Mouse (Mus musculus) intestine, embryonic 16.5 days (tissue): ENCODE measurements at regions not wholly inside any gene's neighbourhood (a gene's known extent, or its start where the extent isn't known, plus 50 kb on each side); places are given as distances from the start of the nearest gene placed in this dataset.

Source experiments
- ATAC-seq: fragments of 200-750 bp; cut with Nextera tagmentation; 2 replicates; pipeline ENCODE4 v1.8.0; 2017; ENCODE audit warnings: moderate TSS enrichment, moderate library complexity
- H3K27ac ChIP-seq: fragments of 300-500 bp; sonication (generic); 2 replicates; pipeline ENCODE4 v1.5.1; 2014; ENCODE audit warnings: mild to moderate bottlenecking, low read length
- H3K27me3 ChIP-seq: fragments of 300-500 bp; sonication (generic); replicated peaks from 2 replicates; pipeline ENCODE4 v1.6.1; 2014; ENCODE audit warnings: low read length, control low read depth, mixed read lengths; ENCODE audit not compliant: control insufficient read depth, insufficient read depth
- H3K36me3 ChIP-seq: fragments of 300-500 bp; sonication (generic); 2 replicates; pipeline ENCODE4 v1.6.1; 2014; ENCODE audit warnings: low read length, control low read depth; ENCODE audit not compliant: control insufficient read depth, insufficient read depth
- H3K4me1 ChIP-seq: fragments of 300-500 bp; sonication (generic); 2 replicates; pipeline ENCODE4 v1.6.1; 2014; ENCODE audit warnings: low read length, control low read depth, mixed read lengths; ENCODE audit not compliant: control insufficient read depth, insufficient read depth
- H3K4me2 ChIP-seq: fragments of 300-500 bp; sonication (generic); 2 replicates; pipeline ENCODE4 v1.6.1; 2014; ENCODE audit warnings: low read depth, low read length, control low read depth
- H3K4me3 ChIP-seq: fragments of 300-500 bp; sonication (generic); 2 replicates; pipeline ENCODE4 v1.5.1; 2014; ENCODE audit warnings: mild to moderate bottlenecking, low read length
- H3K9ac ChIP-seq: fragments of 300-500 bp; sonication (generic); 2 replicates; pipeline ENCODE4 v1.6.1; 2014; ENCODE audit warnings: low read depth, low read length
- H3K9me3 ChIP-seq: fragments of 300-500 bp; sonication (generic); 2 replicates; pipeline ENCODE4 v1.6.1; 2016; ENCODE audit warnings: low read length, control low read depth; ENCODE audit not compliant: control insufficient read depth
- WGBS: fragments of 180-500 bp; shearing (Covaris S2); extraction: QIAGEN DNeasy Blood & Tissue Kit; methylation state at CpG from one replicate; pipeline ENCODE4 v1.1.7; 2014; 5-methylcytosine and 5-hydroxymethylcytosine counted together

DNA sequence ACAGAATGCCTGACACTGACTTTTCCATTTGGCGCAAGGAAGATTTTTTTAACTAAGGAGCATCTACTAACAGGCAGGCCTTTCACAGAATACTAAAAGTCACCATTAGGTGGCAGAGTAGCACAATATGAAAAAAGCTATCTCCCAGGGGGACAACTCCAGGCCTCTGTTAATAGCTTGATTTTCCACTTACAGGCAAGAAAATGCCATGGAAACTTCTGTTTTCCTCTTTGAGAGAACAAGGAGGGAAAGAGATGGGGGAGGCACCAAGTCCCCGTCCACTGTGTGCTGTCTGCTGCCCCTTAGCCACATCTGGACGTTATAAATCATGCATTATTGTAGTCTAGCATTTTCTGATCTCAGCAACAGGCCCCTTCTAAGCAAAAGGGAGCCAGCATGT lies 320.3 kb downstream of the Icos start:
- ATAC-seq: peak; percentile 55
- H3K27me3 ChIP-seq: no peaks in the 10 kb centered on the region
- H3K9me3 ChIP-seq: no peaks in the 10 kb centered on the region
- H3K27ac ChIP-seq: peak overlapping the region; percentile 38
- H3K4me2 ChIP-seq: no peak overlapping the region
- WGBS: 20% methylated on average over 3 of the region's 3 CpGs
- H3K4me3 ChIP-seq: no peak overlapping the region
- no peaks in the 10 kb centered on the region for H3K36me3 ChIP-seq
- H3K4me1 ChIP-seq: peaks cover 4% of the 10 kb centered on the region
- H3K9ac ChIP-seq: no peak overlapping the region

DNA sequence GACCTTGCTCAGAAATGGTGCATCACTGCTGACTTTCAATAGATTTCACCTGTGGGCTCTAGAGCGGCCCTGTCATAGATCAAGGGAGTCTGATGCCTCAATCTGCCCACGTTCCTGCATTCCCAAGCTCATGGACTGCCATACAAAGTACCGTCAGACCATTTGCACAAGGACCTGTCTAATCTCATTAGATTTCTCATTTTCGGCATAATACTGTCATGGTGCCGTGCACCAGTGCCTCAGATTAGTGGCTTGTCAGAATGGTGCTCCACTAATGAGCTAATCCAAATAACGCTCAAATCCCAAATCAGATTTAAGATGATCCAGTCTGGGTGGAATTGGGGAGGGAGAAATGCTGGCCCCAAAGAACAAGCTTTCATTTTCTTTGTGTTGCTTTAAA lies 321.1 kb downstream of the Icos start:
- Histone ChIP-seq H3K4me1 (peaks cover 4% of the 10 kb centered on the region), H3K36me3 (no peaks in the 10 kb centered on the region), H3K4me2 (no peak overlapping the region), H3K27ac (no peak overlapping the region), H3K9ac (no peak overlapping the region), H3K4me3 (no peak overlapping the region), H3K9me3 (no peaks in the 10 kb centered on the region), H3K27me3 (no peaks in the 10 kb centered on the region)
- no peak for ATAC-seq
- 76% methylated on average over 6 of the region's 6 CpGs for WGBS

DNA sequence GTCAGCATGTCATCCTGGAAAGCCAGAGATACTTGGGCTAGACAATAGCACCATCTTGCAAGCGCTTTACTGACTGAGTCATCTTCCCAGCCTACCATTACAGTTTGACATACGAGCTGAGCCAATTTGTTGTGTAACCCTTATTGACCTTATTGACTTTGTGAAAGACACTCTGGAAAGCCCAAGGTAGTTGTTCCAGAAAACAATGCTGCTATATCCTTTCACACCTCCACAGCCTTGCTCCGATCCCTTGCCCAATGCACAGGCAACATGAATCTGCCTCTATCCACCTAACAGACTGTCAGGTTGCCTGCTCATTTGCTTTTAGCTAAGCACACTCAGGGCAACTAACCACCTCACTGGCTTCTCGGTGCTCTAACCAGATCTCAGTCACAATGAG lies 322.8 kb downstream of the Icos start:
- no peaks in the 10 kb centered on the region for H3K27me3 ChIP-seq
- peaks cover 4% of the 10 kb centered on the region for H3K4me1 ChIP-seq
- ATAC-seq: no peak
- no peaks in the 10 kb centered on the region for H3K9me3 ChIP-seq
- no peaks in the 10 kb centered on the region for H3K36me3 ChIP-seq
- H3K4me2 ChIP-seq: no peak overlapping the region
- H3K27ac ChIP-seq: no peak overlapping the region
- H3K9ac ChIP-seq: no peak overlapping the region
- H3K4me3 ChIP-seq: no peak overlapping the region
- 71% methylated on average over 4 of the region's 4 CpGs for WGBS

DNA sequence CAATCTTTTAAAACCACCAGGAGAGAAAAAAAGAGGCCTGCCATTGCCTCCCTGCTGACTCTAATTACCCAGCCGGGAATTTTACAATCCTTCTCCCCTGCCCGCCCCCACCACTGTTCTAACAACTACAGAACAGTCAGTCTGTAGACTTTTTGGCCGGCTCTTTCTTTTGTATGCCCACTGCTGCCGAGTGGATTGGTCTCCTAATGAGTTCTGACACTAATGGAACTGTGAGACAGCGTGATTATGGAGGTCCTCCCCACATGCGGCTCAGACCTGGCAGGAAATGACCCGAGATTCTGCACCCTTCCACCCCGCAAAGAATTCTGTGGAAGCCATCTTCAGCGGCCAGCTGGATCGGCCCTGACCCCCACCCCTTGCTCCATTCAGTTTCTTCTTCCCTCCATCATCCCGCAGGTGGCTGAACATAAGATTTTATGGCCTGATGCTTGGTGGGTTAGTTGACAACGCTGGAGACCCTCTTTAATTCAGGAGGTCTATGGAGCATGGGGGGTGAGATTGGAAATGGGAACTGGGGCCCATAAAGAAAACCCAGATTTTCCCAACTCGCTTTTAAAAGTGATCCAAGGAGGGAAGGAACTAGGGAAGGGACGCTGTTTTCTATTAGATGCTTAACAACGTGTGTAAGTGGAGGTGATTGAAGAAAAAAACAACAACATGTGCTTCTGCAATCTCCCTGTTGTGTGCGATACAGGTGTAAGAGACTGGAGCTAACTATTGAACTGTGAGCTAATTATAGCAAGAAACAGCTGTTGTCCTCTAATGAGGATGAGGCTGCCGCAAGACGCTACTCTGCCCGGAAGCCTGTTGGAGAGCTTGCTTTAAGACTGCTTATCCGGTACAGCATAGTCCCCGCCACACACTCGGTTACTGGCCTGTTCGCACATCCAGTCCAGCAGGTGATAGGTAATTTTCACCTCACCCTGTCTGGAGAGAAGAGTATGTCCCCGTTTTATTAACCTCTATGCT lies 323.6 kb downstream of the Icos start:
- 64% methylated on average over 24 of the region's 24 CpGs for WGBS
- ATAC-seq: no peak
- H3K4me2 ChIP-seq: no peak overlapping the region

DNA sequence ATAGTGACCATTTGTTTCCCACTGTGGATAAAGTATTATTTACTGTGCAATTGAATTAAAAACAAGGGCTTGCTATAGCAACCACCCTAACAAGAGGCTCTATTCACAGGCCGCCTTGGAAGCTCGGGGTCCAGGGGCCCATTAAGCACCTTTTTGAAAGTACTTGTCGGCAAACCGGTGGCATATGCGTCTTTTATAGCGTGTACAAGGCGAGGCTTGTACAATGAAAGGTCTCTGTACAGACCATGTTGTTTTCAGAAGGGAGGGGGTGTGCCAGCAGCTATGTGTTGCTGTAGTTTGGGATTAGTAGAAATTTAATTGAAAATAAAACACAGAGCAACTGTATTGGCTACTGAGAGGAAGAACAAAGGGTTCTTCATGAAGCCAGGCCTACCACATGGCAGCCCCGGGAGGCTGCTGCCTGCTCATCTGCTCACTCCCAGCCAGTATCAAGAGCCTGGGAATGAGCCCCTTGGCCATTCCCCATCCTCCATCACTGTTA lies 324.9 kb downstream of the Icos start:
- no peaks in the 10 kb centered on the region for H3K36me3 ChIP-seq
- H3K27me3 ChIP-seq: no peaks in the 10 kb centered on the region

More for the DNA sequence above, 323.6 kb downstream of the Icos start:
- H3K27ac ChIP-seq: no peak overlapping the region
- no peaks in the 10 kb centered on the region for H3K27me3 ChIP-seq
- H3K4me1 ChIP-seq: peaks cover 4% of the 10 kb centered on the region
- H3K9ac ChIP-seq: no peak overlapping the region
- H3K36me3 ChIP-seq: no peaks in the 10 kb centered on the region
- H3K4me3 ChIP-seq: no peak overlapping the region
- no peaks in the 10 kb centered on the region for H3K9me3 ChIP-seq

DNA sequence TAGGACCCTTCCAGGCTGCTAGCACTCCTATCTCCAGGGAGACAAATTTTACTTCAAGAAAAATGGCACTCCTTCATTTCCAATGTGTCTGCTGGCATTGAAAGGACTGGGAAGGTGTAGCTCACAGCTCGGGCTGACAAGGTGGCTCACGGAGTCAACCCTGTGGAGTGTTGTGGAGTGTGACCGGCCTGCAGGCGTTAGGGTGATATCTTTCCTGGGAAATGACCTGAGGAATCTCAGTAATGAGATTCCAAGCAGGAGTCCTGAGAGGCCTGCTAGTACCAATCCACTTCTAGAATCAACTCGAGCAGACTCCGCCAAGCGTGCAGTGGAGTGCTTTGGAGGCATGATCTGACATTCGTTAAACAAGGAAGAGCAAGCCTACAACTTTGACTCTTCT lies 328.6 kb downstream of the Icos start:
- Histone ChIP-seq H3K27ac (no peak overlapping the region), H3K4me1 (no peaks in the 10 kb centered on the region), H3K36me3 (no peaks in the 10 kb centered on the region), H3K9me3 (no peaks in the 10 kb centered on the region), H3K4me3 (no peak overlapping the region), H3K27me3 (no peaks in the 10 kb centered on the region), H3K9ac (no peak overlapping the region), H3K4me2 (no peak overlapping the region)
- no peak for ATAC-seq
- WGBS: 83% methylated on average over 8 of the region's 8 CpGs

More for the DNA sequence above, 324.9 kb downstream of the Icos start:
- Histone ChIP-seq H3K9me3 (no peaks in the 10 kb centered on the region), H3K4me1 (peaks cover 4% of the 10 kb centered on the region), H3K27ac (no peak overlapping the region), H3K4me2 (no peak overlapping the region), H3K9ac (no peak overlapping the region), H3K4me3 (no peak overlapping the region)
- no peak for ATAC-seq
- WGBS: 69% methylated on average over 8 of the region's 8 CpGs

DNA sequence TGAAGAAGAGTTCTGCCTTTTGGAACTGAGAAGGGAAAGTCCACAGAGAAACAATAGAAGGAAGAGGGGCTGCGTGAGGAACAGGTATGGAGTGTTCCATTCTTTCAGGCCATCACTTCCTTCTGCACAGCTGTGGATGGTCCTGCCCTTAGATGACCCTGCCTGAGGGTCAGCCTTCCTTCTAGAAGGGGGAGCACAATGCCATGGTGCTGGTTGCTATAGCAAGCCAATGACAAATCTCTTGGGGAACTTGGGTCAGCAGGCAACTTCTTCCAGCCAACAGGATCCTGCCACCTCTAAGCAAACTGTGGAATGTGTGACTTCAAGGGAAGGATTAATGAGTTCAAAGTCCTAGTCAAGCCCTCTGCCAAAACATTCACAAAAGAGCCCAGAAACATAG lies 329.1 kb upstream of the Pard3b start:
- no peak for ATAC-seq
- WGBS: 78% methylated on average over 1 of the region's 1 CpGs
- Histone ChIP-seq H3K27ac (no peak overlapping the region), H3K9me3 (no peaks in the 10 kb centered on the region), H3K36me3 (no peaks in the 10 kb centered on the region), H3K9ac (no peak overlapping the region), H3K4me1 (no peaks in the 10 kb centered on the region), H3K4me3 (no peak overlapping the region), H3K27me3 (no peaks in the 10 kb centered on the region), H3K4me2 (no peak overlapping the region)

DNA sequence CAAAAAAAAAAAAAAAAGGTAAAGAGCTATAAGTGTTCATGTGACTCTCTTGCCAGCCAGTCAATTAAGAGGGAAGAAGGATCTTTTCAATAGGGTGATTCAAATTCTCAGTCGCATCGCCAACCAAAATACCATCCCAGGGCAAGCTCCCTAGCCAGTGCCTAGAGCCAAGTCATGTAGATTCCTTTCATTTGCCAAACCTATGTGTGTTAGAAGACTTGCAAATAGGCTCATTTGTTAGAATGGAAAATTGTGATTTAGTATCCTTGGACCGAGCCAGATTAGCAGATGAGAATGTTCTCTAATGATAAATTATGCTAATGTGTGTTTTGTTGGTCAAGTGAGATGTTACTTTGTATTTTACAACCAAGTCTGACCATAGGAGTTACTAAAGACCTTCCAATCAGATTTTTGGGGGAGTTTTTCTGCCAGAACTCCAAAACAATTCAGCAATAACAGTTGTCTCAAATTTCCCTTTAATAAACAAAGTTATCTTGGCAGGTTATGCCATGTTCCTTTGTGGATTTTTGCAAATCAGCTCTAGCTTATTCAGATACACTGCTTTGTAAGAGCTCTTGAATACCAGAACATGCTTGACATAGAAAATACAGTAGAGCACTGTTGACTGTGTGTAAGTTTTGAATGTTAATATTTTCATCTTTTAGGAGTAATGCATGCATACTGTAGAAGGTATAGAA lies 328.4 kb upstream of the Pard3b start:
- no peaks in the 10 kb centered on the region for H3K27me3 ChIP-seq
- no peak overlapping the region for H3K4me3 ChIP-seq
- H3K9ac ChIP-seq: no peak overlapping the region
- 89% methylated on average over 3 of the region's 3 CpGs for WGBS
- H3K36me3 ChIP-seq: no peaks in the 10 kb centered on the region
- no peak overlapping the region for H3K27ac ChIP-seq
- ATAC-seq: no peak
- H3K4me2 ChIP-seq: no peak overlapping the region
- no peaks in the 10 kb centered on the region for H3K9me3 ChIP-seq
- H3K4me1 ChIP-seq: no peaks in the 10 kb centered on the region

DNA sequence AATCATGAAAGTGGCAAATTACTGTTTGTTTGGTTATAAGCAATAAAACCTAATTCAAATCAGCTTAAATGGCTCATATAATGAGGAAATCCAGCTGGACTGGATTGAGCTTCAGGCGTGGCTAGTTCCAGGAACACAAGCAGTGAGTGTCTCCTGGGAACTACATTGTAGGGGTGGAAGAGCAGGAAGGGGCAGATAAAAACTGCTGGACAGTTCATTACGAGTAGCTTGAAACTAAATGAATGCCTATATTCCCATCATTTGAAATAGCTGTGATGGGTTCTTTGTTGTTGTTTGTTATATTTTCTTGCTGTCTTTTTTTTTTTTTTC lies 327.9 kb upstream of the Pard3b start:
- Histone ChIP-seq H3K4me2 (no peak overlapping the region), H3K27ac (no peak overlapping the region), H3K9ac (no peak overlapping the region), H3K9me3 (no peaks in the 10 kb centered on the region), H3K27me3 (no peaks in the 10 kb centered on the region), H3K4me1 (no peaks in the 10 kb centered on the region), H3K36me3 (no peaks in the 10 kb centered on the region), H3K4me3 (no peak overlapping the region)
- WGBS: 45% methylated on average over 2 of the region's 2 CpGs
- no peak for ATAC-seq
